Mouse (Mus musculus): Measurements from ENCODE around the gene Sf3a1.

The Sf3a1 gene

GRCm38 (mm10) chr11:4222046-4222950 is 62.1 kb downstream of the Sf3a1 start:
- DNase-seq (ENCODE audit: low read depth, low spot score): peak; percentile 63
- Histone ChIP-seq H3K27me3 (ENCODE audit: control insufficient read depth, insufficient read depth, low read length, poor library complexity, severe bottlenecking) (no peaks in the 10 kb centered on the region), H3K36me3 (ENCODE audit: control insufficient read depth, insufficient read depth, low read length, poor library complexity, severe bottlenecking) (no peaks in the 10 kb centered on the region)

- H3K27me3 ChIP-seq (ENCODE audit: control insufficient read depth, insufficient read depth, low read length, poor library complexity, severe bottlenecking): no peaks in the 10 kb centered on the region
- DNase-seq (ENCODE audit: low read depth, low spot score): no peak
Measured at GRCm38 (mm10) chr11:4223393-4224188, 63.4 kb downstream of the Sf3a1 start.

GRCm38 (mm10) chr11:4224223-4224622 is 64.1 kb downstream of the Sf3a1 start:
- no peak for DNase-seq (ENCODE audit: low read depth, low spot score)
- no peaks in the 10 kb centered on the region for H3K36me3 ChIP-seq (ENCODE audit: control insufficient read depth, insufficient read depth, low read length, poor library complexity, severe bottlenecking)
- H3K27me3 ChIP-seq (ENCODE audit: control insufficient read depth, insufficient read depth, low read length, poor library complexity, severe bottlenecking): no peaks in the 10 kb centered on the region

More at GRCm38 (mm10) chr11:4223393-4224188, 63.4 kb downstream of the Sf3a1 start:
- H3K36me3 ChIP-seq (ENCODE audit: control insufficient read depth, insufficient read depth, low read length, poor library complexity, severe bottlenecking): no peaks in the 10 kb centered on the region

GRCm38 (mm10) chr11:4226569-4227325 is 66.6 kb downstream of the Sf3a1 start:
- H3K27me3 ChIP-seq (ENCODE audit: control insufficient read depth, insufficient read depth, low read length, poor library complexity, severe bottlenecking): no peaks in the 10 kb centered on the region
- no peaks in the 10 kb centered on the region for H3K36me3 ChIP-seq (ENCODE audit: control insufficient read depth, insufficient read depth, low read length, poor library complexity, severe bottlenecking)
- DNase-seq (ENCODE audit: low read depth, low spot score): no peak

- Histone ChIP-seq H3K27me3 (ENCODE audit: control insufficient read depth, insufficient read depth, low read length, poor library complexity, severe bottlenecking) (no peaks in the 10 kb centered on the region), H3K36me3 (ENCODE audit: control insufficient read depth, insufficient read depth, low read length, poor library complexity, severe bottlenecking) (no peaks in the 10 kb centered on the region)
- DNase-seq (ENCODE audit: low read depth, low spot score): no peak
Measured at GRCm38 (mm10) chr11:4228463-4228862, 68.3 kb downstream of the Sf3a1 start.

GRCm38 (mm10) chr11:4229841-4230240 is 69.7 kb downstream of the Sf3a1 start:
- no peaks in the 10 kb centered on the region for H3K27me3 ChIP-seq (ENCODE audit: control insufficient read depth, insufficient read depth, low read length, poor library complexity, severe bottlenecking)
- no peak for DNase-seq (ENCODE audit: low read depth, low spot score)
- no peaks in the 10 kb centered on the region for H3K36me3 ChIP-seq (ENCODE audit: control insufficient read depth, insufficient read depth, low read length, poor library complexity, severe bottlenecking)

- DNase-seq (ENCODE audit: low read depth, low spot score): no peak
- Histone ChIP-seq H3K27me3 (ENCODE audit: control insufficient read depth, insufficient read depth, low read length, poor library complexity, severe bottlenecking) (no peaks in the 10 kb centered on the region), H3K36me3 (ENCODE audit: control insufficient read depth, insufficient read depth, low read length, poor library complexity, severe bottlenecking) (no peaks in the 10 kb centered on the region)
Measured at GRCm38 (mm10) chr11:4231435-4231834, 71.3 kb downstream of the Sf3a1 start.

Data from splenic B cell, adult 2 months (primary cell).